Mouse (Mus musculus): Measurements from ENCODE around the gene Plin1. TPM values are rescaled to one million over a fixed set of nuclear protein-coding genes. Genes with fewer than 3 reads are reported as not detected.

Plin1 gene
- polyA plus RNA-seq (2014; fragmentation: Illumina TruSeq; extraction: RNeasy Lipid Tissue Mini Kit (QIAGEN cat#74804)), result 19.9 TPM

GRCm38 (mm10) chr7:79732622-79733021, at the start of gene Plin1:
Gene Plin1, minus strand, starts transcription at chr7:79732903.

GRCm38 (mm10) chr7:79742659-79743536, 10.2 kb upstream of the Plin1 start, which contains the start of the genes Pex11a and Wdr93:
Gene Pex11a, minus strand, starts transcription at chr7:79743131.
Gene Wdr93, plus strand, starts transcription at chr7:79743163.

GRCm38 (mm10) chr7:79715187-79715981, 17.3 kb downstream of the Plin1 start, which contains the start of gene Kif7:
Gene Kif7, minus strand, starts transcription at chr7:79715720.

Other genes starting within 250 kb of the Plin1 start
- not detected for gene Rhcg, start 115.2 kb downstream of the Plin1 start, polyA plus RNA-seq (2014; fragmentation: Illumina TruSeq; extraction: RNeasy Lipid Tissue Mini Kit (QIAGEN cat#74804))
- 11.4 TPM for gene Ticrr, start 72.7 kb downstream of the Plin1 start, polyA plus RNA-seq (2014; fragmentation: Illumina TruSeq; extraction: RNeasy Lipid Tissue Mini Kit (QIAGEN cat#74804))
- 0.88 TPM for gene Kif7, start 17.2 kb downstream of the Plin1 start, polyA plus RNA-seq (2014; fragmentation: Illumina TruSeq; extraction: RNeasy Lipid Tissue Mini Kit (QIAGEN cat#74804))
- 14.7 TPM for gene Pex11a, start 10.2 kb upstream of the Plin1 start, polyA plus RNA-seq (2014; fragmentation: Illumina TruSeq; extraction: RNeasy Lipid Tissue Mini Kit (QIAGEN cat#74804))
- 1.6 TPM for gene Wdr93, start 10.3 kb upstream of the Plin1 start, polyA plus RNA-seq (2014; fragmentation: Illumina TruSeq; extraction: RNeasy Lipid Tissue Mini Kit (QIAGEN cat#74804))
- gene Mesp1, start 60.9 kb upstream of the Plin1 start, polyA plus RNA-seq (2014; fragmentation: Illumina TruSeq; extraction: RNeasy Lipid Tissue Mini Kit (QIAGEN cat#74804)), result not detected
- 1.00 TPM for gene Mesp2, start 77.8 kb upstream of the Plin1 start, polyA plus RNA-seq (2014; fragmentation: Illumina TruSeq; extraction: RNeasy Lipid Tissue Mini Kit (QIAGEN cat#74804))
- 16.9 TPM for gene Anpep, start 128.2 kb upstream of the Plin1 start, polyA plus RNA-seq (2014; fragmentation: Illumina TruSeq; extraction: RNeasy Lipid Tissue Mini Kit (QIAGEN cat#74804))
- gene Ap3s2, start 187.7 kb upstream of the Plin1 start, polyA plus RNA-seq (2014; fragmentation: Illumina TruSeq; extraction: RNeasy Lipid Tissue Mini Kit (QIAGEN cat#74804)), result 42.0 TPM
- gene Arpin, start 202.5 kb upstream of the Plin1 start, polyA plus RNA-seq (2014; fragmentation: Illumina TruSeq; extraction: RNeasy Lipid Tissue Mini Kit (QIAGEN cat#74804)), result 12.3 TPM